8 mouse cellular contexts compared by ENCODE assay signal in genomic region chr1:36072588-36073556, GRCm38 (mm10). TPM values are rescaled to one million over a fixed set of nuclear protein-coding genes. Genes with fewer than 3 reads are reported as not detected.
DNase-seq lines count a peak whose midpoint lies in the region; ATAC-seq and TF ChIP-seq lines count a peak whose summit lies in the region.

No protein-coding gene starts in this region.

- H3K36me3 ChIP-seq in liver, adult 2 months (ENCODE audit: control insufficient read depth, insufficient read depth, low read length) = no peaks in the 10 kb centered on the region; the same call in 1 of the 2 replicates
- peaks cover 52% of the 10 kb centered on the region for H3K36me3 ChIP-seq in embryonic facial prominence, embryonic 10.5 days (replicated peaks)
- no peaks in the 10 kb centered on the region for H3K36me3 ChIP-seq in neural tube, embryonic 15.5 days

- TF ChIP-seq POLR2A in liver, adult 2 months (IDR thresholded peaks at IDR 0.05; ENCODE audit: extremely low read depth, insufficient read depth, low read length) = no peak

- peaks cover 42% of the 10 kb centered on the region for H3K4me1 ChIP-seq in liver, adult 2 months (ENCODE audit: control insufficient read depth, insufficient read depth, low read length)
- peaks cover 73% of the 10 kb centered on the region for H3K4me1 ChIP-seq in embryonic facial prominence, embryonic 10.5 days
- peaks cover 86% of the 10 kb centered on the region for H3K4me1 ChIP-seq in neural tube, embryonic 15.5 days

- no peaks in the 10 kb centered on the region for H3K9me3 ChIP-seq in embryonic facial prominence, embryonic 10.5 days
- no peaks in the 10 kb centered on the region for H3K9me3 ChIP-seq in neural tube, embryonic 15.5 days (replicated peaks)

- peak overlapping the region; percentile 87 for H3K4me2 ChIP-seq in neural tube, embryonic 15.5 days

- peak overlapping the region; percentile 98 for H3K27ac ChIP-seq in liver, adult 2 months (replicated peaks; ENCODE audit: insufficient read depth, low read depth, low read length)
- no peak overlapping the region for H3K27ac ChIP-seq in embryonic facial prominence, embryonic 10.5 days (replicated peaks)
- H3K27ac ChIP-seq in neural tube, embryonic 15.5 days (replicated peaks) = no peak overlapping the region

- no peak for ATAC-seq in neural tube, embryonic 15.5 days (ENCODE audit: low FRiP score)

- H3K27me3 ChIP-seq in liver, adult 2 months (ENCODE audit: control insufficient read depth, insufficient read depth, low read length) = no peaks in the 10 kb centered on the region
- peaks cover 12% of the 10 kb centered on the region for H3K27me3 ChIP-seq in embryonic facial prominence, embryonic 10.5 days (replicated peaks; ENCODE audit: low read depth, poor library complexity, severe bottlenecking)
- H3K27me3 ChIP-seq in neural tube, embryonic 15.5 days (replicated peaks) = no peaks in the 10 kb centered on the region

- 16% methylated on average over 11 of the region's 11 CpGs for WGBS in liver, adult 2 months
- WGBS in embryonic facial prominence, embryonic 10.5 days = 67% methylated on average over 11 of the region's 11 CpGs
- WGBS in neural tube, embryonic 15.5 days = 59% methylated on average over 11 of the region's 11 CpGs

- peak overlapping the region; percentile 74 for H3K9ac ChIP-seq in liver, adult 2 months (ENCODE audit: low read depth, low read length)
- no peak overlapping the region for H3K9ac ChIP-seq in neural tube, embryonic 15.5 days (replicated peaks)

- DNase-seq in liver, adult 2 months (ENCODE audit: extremely low read depth, low read depth, low spot score) = peak; percentile 93
- no peak for DNase-seq in liver
- no peak for DNase-seq in embryonic facial prominence, embryonic 10.5 days (ENCODE audit: low spot score)
- DNase-seq in kidney, adult 9 months = peak; percentile 50
- DNase-seq in frontal cortex, adult 2 months (ENCODE audit: extremely low spot score in 1 of 2, low spot score in 1 of 2) = no peak
- DNase-seq in lung, postnatal 10 days = no peak
- DNase-seq in embryo, embryonic 11 days = no peak

- H3K4me3 ChIP-seq in liver, adult 2 months (ENCODE audit: insufficient read depth, low read depth, low read length) = peak overlapping the region; percentile 80
- 0 out of 2 replicates have a peak overlapping the region, but pooled peaks have one; percentile 8 for H3K4me3 ChIP-seq in embryonic facial prominence, embryonic 10.5 days
- peak overlapping the region; percentile 88 for H3K4me3 ChIP-seq in neural tube, embryonic 15.5 days (replicated peaks)

- H3K79me2 ChIP-seq in liver, adult 2 months (ENCODE audit: control insufficient read depth, insufficient read depth, low read length) = peaks cover 57% of the 10 kb centered on the region

- no peak for TF ChIP-seq CTCF in liver, adult 2 months (IDR thresholded peaks at IDR 0.05; ENCODE audit: low read depth, low read length)

RNA-seq across cellular contexts. Expression of gene Hs6st1, which starts 4.7 kb away (rescaled TPM):
- 40.2 and 43.7 TPM in 2 replicates for total RNA-seq in liver, adult 2 months (2014; rRNA removed)
- 110 and 121 TPM in 2 replicates for polyA plus RNA-seq in liver, adult 2 months (2012; rRNA removed)
- 3.9 and 4.5 TPM in 2 replicates for polyA plus RNA-seq in embryonic facial prominence, embryonic 10.5 days (2016; fragmentation: Nextera tagmentation; extraction: Ambion mirVana)
- polyA plus RNA-seq in neural tube, embryonic 15.5 days (2015; fragmentation: Nextera tagmentation; extraction: Ambion mirVana) = 11.7 and 24.1 TPM in 2 replicates
- polyA plus RNA-seq in frontal cortex, adult 2 months (2012; rRNA removed) = 44.8 and 44.9 TPM in 2 replicates

Comparison
In these comparisons a context has a peak if more than half of its experiments do, and no peak if none do; other contexts are left out.
1. DNase-seq: peak in liver, adult 2 months (single experiment) and kidney, adult 9 months (single experiment); none in liver (single experiment), embryonic facial prominence, embryonic 10.5 days (single experiment), frontal cortex, adult 2 months (0 of 2), lung, postnatal 10 days (single experiment) and embryo, embryonic 11 days (single experiment).
2. H3K4me3 ChIP-seq: peak in every context shown above with its lines; median percentile 88 in neural tube, embryonic 15.5 days; 80 in liver, adult 2 months; 8 in embryonic facial prominence, embryonic 10.5 days.